Mouse (Mus musculus): ENCODE results near the gene Neil1. TPM values are rescaled to one million over a fixed set of nuclear protein-coding genes. Genes with fewer than 3 reads are reported as not detected.

The Neil1 gene
- polyA plus RNA-seq (2016; fragmentation: Nextera tagmentation; extraction: Ambion mirVana) = 5.7 and 5.8 TPM in 2 replicates

DNA sequence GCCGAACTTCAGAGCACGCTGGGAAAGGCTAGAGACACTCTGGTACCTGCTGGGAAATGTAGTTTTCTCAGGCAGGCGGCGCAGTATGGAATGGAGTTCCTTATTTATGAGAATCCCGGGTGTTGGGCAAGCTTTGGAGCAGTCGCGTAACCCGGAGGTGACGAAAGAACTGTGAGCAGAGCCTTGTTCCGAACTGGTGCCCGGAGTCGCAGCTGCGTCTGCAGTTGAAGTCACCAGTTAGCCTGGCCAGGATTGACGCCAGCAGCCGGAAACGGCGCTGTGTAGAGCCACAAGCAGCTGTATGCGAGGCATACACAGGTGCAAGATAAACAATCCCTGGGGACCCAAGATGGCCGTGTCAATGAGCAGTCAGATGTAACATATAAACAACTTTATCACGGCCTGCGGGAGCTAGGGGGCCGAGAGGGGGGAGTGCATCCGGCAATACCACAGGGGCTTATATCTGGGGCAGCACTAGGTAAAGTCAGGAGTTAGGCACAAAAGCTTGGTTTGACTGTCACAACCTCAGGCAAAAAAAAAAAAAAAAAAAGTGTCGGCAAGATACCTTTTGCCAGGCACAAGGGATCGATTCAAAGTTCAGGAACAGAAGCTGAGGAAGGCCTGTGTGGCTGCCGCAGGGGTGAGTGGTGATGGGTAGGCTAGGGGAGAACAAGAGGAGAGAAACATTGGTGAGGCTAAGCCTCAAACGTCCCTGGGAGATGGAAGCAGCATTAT is at the start of gene Neil1:
TSS of gene Neil1 (minus strand) at position 162 of the 735 bp plus-strand sequence.
- no peaks in the 10 kb centered on the region for H3K9me3 ChIP-seq
- peaks cover 21% of the 10 kb centered on the region for H3K4me1 ChIP-seq
- H3K27ac ChIP-seq (replicated peaks) = peak within 1 kb of the TSS; percentile 89
- 2% methylated on average over 27 of the region's 27 CpGs for WGBS
- no peaks in the 10 kb centered on the region for H3K27me3 ChIP-seq (replicated peaks; ENCODE audit: low read depth, poor library complexity, severe bottlenecking)
- peaks cover 11% of the 10 kb centered on the region for H3K36me3 ChIP-seq (replicated peaks)
- H3K4me3 ChIP-seq = peak within 1 kb of the TSS; percentile 66
- DNase-seq (ENCODE audit: low spot score) = peak; percentile 87

- Histone ChIP-seq H3K36me3 (replicated peaks) (no peaks in the 10 kb centered on the region), H3K9me3 (no peaks in the 10 kb centered on the region)
- 73% methylated on average over 8 of the region's 8 CpGs for WGBS
These were observed 49.3 kb upstream of the Neil1 start for GRCm38 (mm10) chr9:57197414-57197813.

DNA sequence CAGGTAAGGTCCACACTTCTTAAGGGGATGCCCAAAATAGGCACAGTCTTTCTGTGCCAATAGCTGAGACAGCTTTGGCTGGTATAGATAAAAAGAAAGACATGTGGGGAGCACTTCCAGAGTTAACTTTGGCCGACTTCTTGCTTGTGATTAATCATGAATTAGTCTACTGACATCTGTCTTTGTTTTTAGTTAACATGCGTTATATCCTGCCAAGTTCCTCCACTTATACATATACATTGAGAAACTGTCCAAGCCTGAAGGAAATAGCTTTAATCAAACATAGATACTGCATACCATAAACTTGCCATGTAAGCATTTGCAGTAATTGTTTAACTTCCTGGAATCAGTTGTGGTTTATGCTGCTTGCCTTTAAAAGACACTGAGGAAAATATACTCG is 48.6 kb upstream of the Neil1 start:
- Histone ChIP-seq H3K4me3 (no peak overlapping the region), H3K27ac (replicated peaks) (no peak overlapping the region), H3K27me3 (replicated peaks; ENCODE audit: low read depth, poor library complexity, severe bottlenecking) (no peaks in the 10 kb centered on the region), H3K4me1 (no peaks in the 10 kb centered on the region), H3K9me3 (no peaks in the 10 kb centered on the region), H3K36me3 (replicated peaks) (no peaks in the 10 kb centered on the region)
- no peak for DNase-seq (ENCODE audit: low spot score)
- 76% methylated on average over 3 of the region's 3 CpGs for WGBS

More at GRCm38 (mm10) chr9:57197414-57197813, 49.3 kb upstream of the Neil1 start:
- Histone ChIP-seq H3K27ac (replicated peaks) (no peak overlapping the region), H3K4me1 (no peaks in the 10 kb centered on the region), H3K4me3 (no peak overlapping the region), H3K27me3 (replicated peaks; ENCODE audit: low read depth, poor library complexity, severe bottlenecking) (no peaks in the 10 kb centered on the region)
- no peak for DNase-seq (ENCODE audit: low spot score)

DNA sequence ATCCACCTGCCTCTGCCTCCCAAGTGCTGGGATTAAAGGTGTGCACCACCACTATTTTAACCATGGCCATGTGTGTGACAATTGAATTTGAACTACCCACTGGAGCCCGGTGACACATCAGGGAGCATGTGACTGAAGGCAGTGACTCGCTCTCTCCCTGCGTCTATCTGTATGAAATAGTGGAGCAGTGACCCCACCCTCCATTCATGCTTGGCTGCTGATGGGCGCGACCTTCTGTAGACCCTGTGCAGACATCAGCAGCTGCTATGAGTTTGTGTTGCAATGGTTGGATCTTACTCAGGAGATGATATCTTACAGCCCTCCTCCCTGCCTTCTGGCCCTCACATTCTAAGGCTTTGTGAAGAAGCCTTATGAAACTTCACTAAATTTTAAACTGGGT is 20.3 kb upstream of the Neil1 start:
- no peaks in the 10 kb centered on the region for H3K27me3 ChIP-seq (replicated peaks; ENCODE audit: low read depth, poor library complexity, severe bottlenecking)
- H3K9me3 ChIP-seq = no peaks in the 10 kb centered on the region
- no peak overlapping the region for H3K4me3 ChIP-seq
- no peak for DNase-seq (ENCODE audit: low spot score)
- 83% methylated on average over 5 of the region's 5 CpGs for WGBS
- no peaks in the 10 kb centered on the region for H3K36me3 ChIP-seq (replicated peaks)
- H3K27ac ChIP-seq (replicated peaks) = no peak overlapping the region
- H3K4me1 ChIP-seq = no peaks in the 10 kb centered on the region

DNA sequence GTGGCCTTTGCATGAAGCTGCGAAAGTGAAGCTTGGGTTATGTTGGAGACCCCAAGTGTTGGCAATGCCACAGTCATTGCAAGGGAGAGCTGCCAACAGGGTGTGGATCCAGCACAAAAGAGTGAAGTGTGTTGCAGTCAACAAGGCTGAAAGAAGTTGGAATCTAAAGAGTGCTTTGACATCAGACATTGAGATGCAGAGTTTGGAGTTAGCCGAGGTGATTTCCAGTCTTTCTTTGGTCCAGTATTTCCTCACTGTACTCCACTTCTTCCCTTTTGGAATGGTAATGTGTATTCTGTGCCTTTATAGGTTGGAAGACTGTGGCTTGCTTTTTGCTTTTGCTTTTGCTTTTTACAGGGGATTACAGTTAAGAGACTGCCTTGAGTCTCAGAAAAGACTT is 18.1 kb upstream of the Neil1 start:
- WGBS = 93% methylated on average over 2 of the region's 2 CpGs
- Histone ChIP-seq H3K36me3 (replicated peaks) (no peaks in the 10 kb centered on the region), H3K27ac (replicated peaks) (no peak overlapping the region), H3K4me3 (no peak overlapping the region), H3K4me1 (no peaks in the 10 kb centered on the region), H3K9me3 (no peaks in the 10 kb centered on the region), H3K27me3 (replicated peaks; ENCODE audit: low read depth, poor library complexity, severe bottlenecking) (no peaks in the 10 kb centered on the region)
- no peak for DNase-seq (ENCODE audit: low spot score)

GRCm38 (mm10) chr9:57163137-57163536 is 15.0 kb upstream of the Neil1 start:
- Histone ChIP-seq H3K9me3 (no peaks in the 10 kb centered on the region), H3K4me1 (peaks cover 6% of the 10 kb centered on the region; the same call in 1 of the 2 replicates), H3K27me3 (replicated peaks; ENCODE audit: low read depth, poor library complexity, severe bottlenecking) (no peaks in the 10 kb centered on the region), H3K4me3 (no peak overlapping the region), H3K27ac (replicated peaks) (no peak overlapping the region), H3K36me3 (replicated peaks) (no peaks in the 10 kb centered on the region)
- 50% methylated on average over 2 of the region's 2 CpGs for WGBS
- DNase-seq (ENCODE audit: low spot score) = no peak

GRCm38 (mm10) chr9:57162496-57162895 is 14.4 kb upstream of the Neil1 start:
- no peaks in the 10 kb centered on the region for H3K9me3 ChIP-seq
- no peak overlapping the region for H3K4me3 ChIP-seq
- H3K36me3 ChIP-seq (replicated peaks) = no peaks in the 10 kb centered on the region
- H3K27ac ChIP-seq (replicated peaks) = no peak overlapping the region
- H3K27me3 ChIP-seq (replicated peaks; ENCODE audit: low read depth, poor library complexity, severe bottlenecking) = no peaks in the 10 kb centered on the region
- DNase-seq (ENCODE audit: low spot score) = no peak
- 28% methylated on average over 3 of the region's 3 CpGs for WGBS
- peaks cover 9% of the 10 kb centered on the region for H3K4me1 ChIP-seq

DNA sequence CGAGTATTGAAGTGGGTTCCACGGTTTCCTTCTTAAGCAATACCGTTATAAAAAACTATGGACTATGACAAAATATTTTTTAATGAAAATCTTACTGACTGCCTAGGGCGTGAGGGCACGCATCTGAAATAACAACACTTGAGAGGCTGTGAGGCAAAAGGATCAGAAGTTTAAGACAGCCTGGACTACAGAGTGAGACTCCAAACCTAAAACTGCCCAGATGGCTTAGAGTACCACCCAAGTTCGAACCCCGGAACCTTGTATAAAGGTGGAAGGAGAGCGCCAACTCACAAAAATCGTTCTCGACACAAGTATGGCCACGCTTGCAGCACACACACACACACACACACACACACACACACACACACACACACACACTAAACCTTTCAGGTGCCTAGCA is 10.4 kb upstream of the Neil1 start:
- no peak for DNase-seq (ENCODE audit: low spot score)
- no peaks in the 10 kb centered on the region for H3K27me3 ChIP-seq (replicated peaks; ENCODE audit: low read depth, poor library complexity, severe bottlenecking)
- peaks cover 19% of the 10 kb centered on the region for H3K4me1 ChIP-seq
- 39% methylated on average over 11 of the region's 11 CpGs for WGBS
- H3K27ac ChIP-seq (replicated peaks) = peak overlapping the region; percentile 83; the same call in 1 of the 2 replicates
- peak overlapping the region; percentile 73 for H3K4me3 ChIP-seq
- peaks cover 19% of the 10 kb centered on the region for H3K36me3 ChIP-seq (replicated peaks)
- H3K9me3 ChIP-seq = no peaks in the 10 kb centered on the region

- peaks cover 19% of the 10 kb centered on the region for H3K36me3 ChIP-seq (replicated peaks)
- H3K9me3 ChIP-seq = no peaks in the 10 kb centered on the region
- no peaks in the 10 kb centered on the region for H3K27me3 ChIP-seq (replicated peaks; ENCODE audit: low read depth, poor library complexity, severe bottlenecking)
- peaks cover 19% of the 10 kb centered on the region for H3K4me1 ChIP-seq
- WGBS = under 1% methylated on average over 24 of the region's 24 CpGs
- peak; percentile 92 for DNase-seq (ENCODE audit: low spot score)
- H3K4me3 ChIP-seq = peak within 1 kb of the TSS; percentile 73
- peak within 1 kb of the TSS; percentile 83 for H3K27ac ChIP-seq (replicated peaks)
These were observed 9.9 kb upstream of the Neil1 start, which contains the start of gene Commd4 for GRCm38 (mm10) chr9:57158013-57158470. Gene Commd4, minus strand, starts transcription at chr9:57158331.

- 36% methylated on average over 13 of the region's 13 CpGs for WGBS
- peak overlapping the region; percentile 73 for H3K4me3 ChIP-seq
- no peaks in the 10 kb centered on the region for H3K27me3 ChIP-seq (replicated peaks; ENCODE audit: low read depth, poor library complexity, severe bottlenecking)
- H3K27ac ChIP-seq (replicated peaks) = peak overlapping the region; percentile 83
- H3K9me3 ChIP-seq = no peaks in the 10 kb centered on the region
- no peak for DNase-seq (ENCODE audit: low spot score)
- H3K36me3 ChIP-seq (replicated peaks) = peaks cover 19% of the 10 kb centered on the region
- H3K4me1 ChIP-seq = peaks cover 19% of the 10 kb centered on the region
These were observed 9.4 kb upstream of the Neil1 start for GRCm38 (mm10) chr9:57157499-57157898.

DNA sequence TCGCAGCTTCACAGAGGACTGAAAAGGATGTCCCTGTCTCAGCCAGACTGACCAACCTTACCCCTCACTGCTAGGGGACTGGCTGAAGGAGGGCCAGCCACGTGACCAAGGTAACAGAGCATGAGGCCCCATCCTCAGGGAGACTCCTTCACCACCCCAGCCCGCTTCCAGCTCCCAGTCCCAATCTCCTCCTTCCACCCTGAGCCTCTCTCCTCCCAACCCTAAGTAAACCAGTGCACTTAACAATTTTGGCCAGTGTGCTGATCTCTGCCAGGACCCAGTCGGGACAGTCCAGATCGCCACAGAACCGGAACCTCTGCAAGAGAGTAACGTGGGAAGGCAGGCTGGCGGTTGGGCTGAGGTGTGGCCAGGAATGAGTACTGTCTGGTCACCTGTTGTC is 8.7 kb upstream of the Neil1 start:
- H3K27ac ChIP-seq (replicated peaks) = no peak overlapping the region
- H3K9me3 ChIP-seq = no peaks in the 10 kb centered on the region
- no peak for DNase-seq (ENCODE audit: low spot score)
- 88% methylated on average over 8 of the region's 8 CpGs for WGBS
- no peaks in the 10 kb centered on the region for H3K27me3 ChIP-seq (replicated peaks; ENCODE audit: low read depth, poor library complexity, severe bottlenecking)
- peaks cover 19% of the 10 kb centered on the region for H3K36me3 ChIP-seq (replicated peaks)
- peak overlapping the region; percentile 73; the same call in 1 of the 2 replicates for H3K4me3 ChIP-seq
- peaks cover 19% of the 10 kb centered on the region for H3K4me1 ChIP-seq

DNA sequence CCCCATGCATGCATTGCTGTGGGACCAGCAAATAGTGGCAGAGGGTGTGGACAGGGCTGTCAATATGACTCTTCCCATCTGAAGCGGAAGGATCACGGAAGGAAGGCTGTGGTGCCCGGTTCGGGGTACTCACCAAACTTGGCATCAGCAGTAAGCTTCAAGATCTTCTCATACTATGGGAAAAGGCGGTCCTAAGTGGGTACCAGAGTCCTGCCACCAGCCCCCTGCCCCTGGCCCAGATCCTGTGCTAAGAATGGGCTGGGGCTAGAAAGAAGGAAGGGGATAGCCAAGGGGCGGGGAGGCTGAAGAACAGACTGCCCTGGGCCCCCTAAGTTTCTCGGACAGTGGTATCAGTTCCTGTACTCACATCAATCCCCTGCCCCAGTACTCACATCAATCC is 8.3 kb upstream of the Neil1 start:
- no peak overlapping the region for H3K4me3 ChIP-seq
- peaks cover 19% of the 10 kb centered on the region for H3K36me3 ChIP-seq (replicated peaks)
- WGBS = 88% methylated on average over 7 of the region's 7 CpGs
- DNase-seq (ENCODE audit: low spot score) = no peak
- H3K9me3 ChIP-seq = no peaks in the 10 kb centered on the region
- H3K27ac ChIP-seq (replicated peaks) = no peak overlapping the region
- no peaks in the 10 kb centered on the region for H3K27me3 ChIP-seq (replicated peaks; ENCODE audit: low read depth, poor library complexity, severe bottlenecking)
- H3K4me1 ChIP-seq = peaks cover 19% of the 10 kb centered on the region

- Histone ChIP-seq H3K27me3 (replicated peaks; ENCODE audit: low read depth, poor library complexity, severe bottlenecking) (no peaks in the 10 kb centered on the region), H3K9me3 (no peaks in the 10 kb centered on the region), H3K36me3 (replicated peaks) (peaks cover 19% of the 10 kb centered on the region), H3K4me1 (peaks cover 20% of the 10 kb centered on the region), H3K4me3 (no peak overlapping the region), H3K27ac (replicated peaks) (no peak overlapping the region)
- no peak for DNase-seq (ENCODE audit: low spot score)
- WGBS = 51% methylated on average over 6 of the region's 6 CpGs
These were observed 4.2 kb upstream of the Neil1 start for GRCm38 (mm10) chr9:57152331-57152730.
